Mouse (Mus musculus) c-Kit-positive CD71-negative TER-119-negative erythroid progenitor cells, embryonic 14.5 days (primary cell): ENCODE results near the gene Olfr467.
A peak's percentile ranks its signal among the peaks of the same experiment; 100 is the strongest.
"Not testable (repeated sequence)": the region's sequence is repeated elsewhere in the genome, so short reads cannot be mapped to it uniquely, and the experiment has no call there.

Experiments used
- DNase-seq: peaks from one replicate; pipeline ENCODE4 v3.0.0-alpha.2; 2013; ENCODE audit warnings: low read depth

Gene Olfr467

GRCm38 (mm10) chr7:107811963-107812362, at the start of gene Olfr467:
TSS of gene Olfr467 (plus strand) at chr7:107812263.
- DNase-seq = no peak

- DNase-seq = no peak
Observed at GRCm38 (mm10) chr7:107770812-107771211, 41.3 kb upstream of the Olfr467 start.

GRCm38 (mm10) chr7:107778216-107778615, 33.8 kb upstream of the Olfr467 start:
- no peak for DNase-seq

GRCm38 (mm10) chr7:107779611-107780010, 32.5 kb upstream of the Olfr467 start:
- no peak for DNase-seq

GRCm38 (mm10) chr7:107787977-107788620, 24.0 kb upstream of the Olfr467 start:
- peak; percentile 6 for DNase-seq

- DNase-seq = no peak
Observed at GRCm38 (mm10) chr7:107796500-107796899, 15.6 kb upstream of the Olfr467 start.

- DNase-seq = no peak
Observed at GRCm38 (mm10) chr7:107801108-107801507, 11.0 kb upstream of the Olfr467 start, which contains the start of gene Ovch2. TSS of gene Ovch2 (minus strand) at chr7:107801208.

GRCm38 (mm10) chr7:107802138-107802537, 9.9 kb upstream of the Olfr467 start:
- DNase-seq = no peak

- no peak for DNase-seq
Observed at GRCm38 (mm10) chr7:107819442-107819841, 7.4 kb downstream of the Olfr467 start.

- not testable (repeated sequence) for DNase-seq
Observed at GRCm38 (mm10) chr7:107823867-107824266, 11.8 kb downstream of the Olfr467 start.

GRCm38 (mm10) chr7:107825441-107825840, 13.4 kb downstream of the Olfr467 start, which contains the start of gene Olfr469:
TSS of gene Olfr469 (minus strand) at chr7:107825541.
- DNase-seq = not testable (repeated sequence)

GRCm38 (mm10) chr7:107841719-107842118, 29.7 kb downstream of the Olfr467 start:
- DNase-seq = no peak

- not testable (repeated sequence) for DNase-seq
Observed at GRCm38 (mm10) chr7:107847390-107847789, 35.3 kb downstream of the Olfr467 start, which contains the start of gene Olfr470. TSS of gene Olfr470 (minus strand) at chr7:107847490.
